Mouse (Mus musculus): ENCODE measurements around the gene Slc35f1. TPM values are rescaled to one million over a fixed set of nuclear protein-coding genes. Genes with fewer than 3 reads are reported as not detected.
"Not testable (repeated sequence)": the region's sequence is repeated elsewhere in the genome, so short reads cannot be mapped to it uniquely, and the experiment has no call there.

Slc35f1 gene
- total RNA-seq, 2 experiments from 2014 or later = 60.0 to 61.3 TPM

GRCm38 (mm10) chr10:52779926-52780485 is 89.7 kb downstream of the Slc35f1 start:
- DNase-seq (ENCODE audit: low spot score in 2 of 2) = no peak

GRCm38 (mm10) chr10:52787075-52787474 is 96.7 kb downstream of the Slc35f1 start:
- no peak for DNase-seq (ENCODE audit: low spot score in 2 of 2)

- DNase-seq (ENCODE audit: low spot score in 2 of 2) = peak in 1 of 2 experiments; percentile 11
Observed at GRCm38 (mm10) chr10:52791560-52791959, 101.2 kb downstream of the Slc35f1 start.

- DNase-seq (ENCODE audit: low spot score in 2 of 2) = no peak
Observed at GRCm38 (mm10) chr10:52797454-52797853, 107.1 kb downstream of the Slc35f1 start.

- DNase-seq (ENCODE audit: low spot score in 2 of 2) = no peak
Observed at GRCm38 (mm10) chr10:52807808-52808207, 117.5 kb downstream of the Slc35f1 start.

GRCm38 (mm10) chr10:52812861-52813260 is 122.5 kb downstream of the Slc35f1 start:
- no peak for DNase-seq (ENCODE audit: low spot score in 2 of 2)

GRCm38 (mm10) chr10:52814358-52814757 is 124.0 kb downstream of the Slc35f1 start:
- no peak for DNase-seq (ENCODE audit: low spot score in 2 of 2)

GRCm38 (mm10) chr10:52819661-52820060 is 129.3 kb downstream of the Slc35f1 start:
- no peak for DNase-seq (ENCODE audit: low spot score in 2 of 2)

- no peak for DNase-seq (ENCODE audit: low spot score in 2 of 2)
Observed at GRCm38 (mm10) chr10:52822909-52823308, 132.6 kb downstream of the Slc35f1 start.

GRCm38 (mm10) chr10:52825746-52826145 is 135.4 kb downstream of the Slc35f1 start:
- DNase-seq (ENCODE audit: low spot score in 2 of 2) = no peak

GRCm38 (mm10) chr10:52840819-52841218 is 150.5 kb downstream of the Slc35f1 start:
- peak; percentile 21 to 47 for DNase-seq (ENCODE audit: low spot score in 2 of 2)

GRCm38 (mm10) chr10:52851994-52852393 is 161.7 kb downstream of the Slc35f1 start:
- DNase-seq (ENCODE audit: low spot score in 2 of 2) = no peak

GRCm38 (mm10) chr10:52860851-52861250 is 170.5 kb downstream of the Slc35f1 start:
- no peak for DNase-seq (ENCODE audit: low spot score in 2 of 2)

GRCm38 (mm10) chr10:52864936-52865335 is 174.6 kb downstream of the Slc35f1 start:
- DNase-seq (ENCODE audit: low spot score in 2 of 2) = no peak

GRCm38 (mm10) chr10:52871110-52871509 is 180.8 kb downstream of the Slc35f1 start:
- DNase-seq (ENCODE audit: low spot score in 2 of 2) = no peak

GRCm38 (mm10) chr10:52874133-52874532 is 183.8 kb downstream of the Slc35f1 start:
- no peak for DNase-seq (ENCODE audit: low spot score in 2 of 2)

- no peak for DNase-seq (ENCODE audit: low spot score in 2 of 2)
Observed at GRCm38 (mm10) chr10:52874712-52875111, 184.4 kb downstream of the Slc35f1 start.

GRCm38 (mm10) chr10:52877263-52878021 is 187.1 kb downstream of the Slc35f1 start:
- DNase-seq (ENCODE audit: low spot score in 2 of 2) = no peak

GRCm38 (mm10) chr10:52878093-52878801 is 187.9 kb downstream of the Slc35f1 start:
- DNase-seq (ENCODE audit: low spot score in 2 of 2) = no peak

- DNase-seq (ENCODE audit: low spot score in 2 of 2) = not testable (repeated sequence)
Observed at GRCm38 (mm10) chr10:52896724-52897123, 206.4 kb downstream of the Slc35f1 start.

GRCm38 (mm10) chr10:52904914-52905313 is 214.6 kb downstream of the Slc35f1 start:
- DNase-seq (ENCODE audit: low spot score in 2 of 2) = peak; percentile 6 to 20

GRCm38 (mm10) chr10:52911762-52912161 is 221.4 kb downstream of the Slc35f1 start:
- no peak for DNase-seq (ENCODE audit: low spot score in 2 of 2)
